Mouse (Mus musculus) midbrain, embryonic 14.5 days (tissue): ENCODE data around the gene Klhdc7b. TPM values are rescaled to one million over a fixed set of nuclear protein-coding genes. Genes with fewer than 3 reads are reported as not detected.
A peak's percentile ranks its signal among the peaks of the same experiment; 100 is the strongest.

ENCODE experiments used
- ATAC-seq: fragments of 200-750 bp; cut with Nextera tagmentation; 2 replicates; pipeline ENCODE4 v1.8.0; 2017; ENCODE audit warnings: moderate number of reproducible peaks, moderate library complexity; ENCODE audit not compliant: low FRiP score, low TSS enrichment
- DNase-seq: peaks from one replicate; pipeline ENCODE4 v3.0.0-alpha.2; 2015
- H3K27ac ChIP-seq: fragments of 300-500 bp; sonication (generic); replicated peaks from 2 replicates; pipeline ENCODE4 v1.5.1; 2014; ENCODE audit warnings: mild to moderate bottlenecking, low read depth, low read length, moderate library complexity
- H3K27me3 ChIP-seq: fragments of 300-500 bp; sonication (generic); 2 replicates; pipeline ENCODE4 v1.6.1; 2014; ENCODE audit warnings: low read length, control low read depth, mixed read lengths; ENCODE audit not compliant: control insufficient read depth, insufficient read depth
- H3K36me3 ChIP-seq: fragments of 300-500 bp; sonication (generic); 2 replicates; pipeline ENCODE4 v1.6.1; 2014; ENCODE audit warnings: low read length, control low read depth; ENCODE audit not compliant: control insufficient read depth, insufficient read depth
- H3K4me1 ChIP-seq: fragments of 300-500 bp; sonication (generic); 2 replicates; pipeline ENCODE4 v1.6.1; 2014; ENCODE audit warnings: mild to moderate bottlenecking, antibody characterized with exemption, low read length, control low read depth; ENCODE audit not compliant: control insufficient read depth, insufficient read depth
- H3K4me2 ChIP-seq: fragments of 300-500 bp; sonication (generic); 2 replicates; pipeline ENCODE4 v1.6.1; 2014; ENCODE audit warnings: mild to moderate bottlenecking, low read length, moderate library complexity
- H3K4me3 ChIP-seq: fragments of 300-500 bp; sonication (generic); replicated peaks from 2 replicates; pipeline ENCODE4 v1.5.1; 2014; ENCODE audit warnings: low read depth, low read length
- H3K9ac ChIP-seq: fragments of 300-500 bp; sonication (generic); replicated peaks from 2 replicates; pipeline ENCODE4 v1.6.1; 2014; ENCODE audit warnings: mild to moderate bottlenecking, low read length, moderate library complexity
- H3K9me3 ChIP-seq: fragments of 300-500 bp; sonication (generic); 2 replicates; pipeline ENCODE4 v1.6.1; 2016; ENCODE audit warnings: low read length, control low read depth, mixed read lengths; ENCODE audit not compliant: control insufficient read depth
- WGBS: fragments of 180-500 bp; shearing (Covaris S2); extraction: QIAGEN DNeasy Blood & Tissue Kit; methylation state at CpG from one replicate; pipeline ENCODE4 v1.1.7; 2014; 5-methylcytosine and 5-hydroxymethylcytosine counted together
- polyA plus RNA-seq: library from polyadenylated mRNA; unstranded; fragments of >200 nt; fragmentation: Nextera tagmentation; extraction: Ambion mirVana; gene quantifications from 2 replicates; pipeline ENCODE4 v1.2.1, GENCODE M21; 2014

Gene Klhdc7b
- polyA plus RNA-seq, 1 experiment from 2014 or later = not detected

DNA sequence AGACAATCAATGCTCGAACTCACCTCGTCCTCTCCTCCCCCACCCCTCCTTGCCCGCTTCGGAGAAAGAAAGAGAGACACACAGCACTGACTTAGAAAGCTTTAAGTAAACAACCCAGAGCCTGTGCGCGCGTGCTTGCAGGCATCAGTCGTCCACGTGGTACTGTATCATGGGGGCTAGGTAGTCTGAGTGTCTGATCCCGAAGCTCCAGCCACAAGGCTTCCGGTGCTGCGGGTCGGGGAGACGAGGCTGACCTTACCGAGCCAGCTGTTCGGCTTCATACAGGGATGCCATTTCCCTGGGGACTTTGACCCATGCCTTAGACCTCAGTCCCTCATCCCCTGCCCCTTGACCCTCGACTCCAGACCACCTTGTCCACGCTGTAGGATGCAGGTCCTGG, 7.4 kb upstream of the Klhdc7b start:
- Histone ChIP-seq H3K4me2 (no peak overlapping the region), H3K4me3 (no peak overlapping the region), H3K36me3 (peaks cover 4% of the 10 kb centered on the region)

DNA sequence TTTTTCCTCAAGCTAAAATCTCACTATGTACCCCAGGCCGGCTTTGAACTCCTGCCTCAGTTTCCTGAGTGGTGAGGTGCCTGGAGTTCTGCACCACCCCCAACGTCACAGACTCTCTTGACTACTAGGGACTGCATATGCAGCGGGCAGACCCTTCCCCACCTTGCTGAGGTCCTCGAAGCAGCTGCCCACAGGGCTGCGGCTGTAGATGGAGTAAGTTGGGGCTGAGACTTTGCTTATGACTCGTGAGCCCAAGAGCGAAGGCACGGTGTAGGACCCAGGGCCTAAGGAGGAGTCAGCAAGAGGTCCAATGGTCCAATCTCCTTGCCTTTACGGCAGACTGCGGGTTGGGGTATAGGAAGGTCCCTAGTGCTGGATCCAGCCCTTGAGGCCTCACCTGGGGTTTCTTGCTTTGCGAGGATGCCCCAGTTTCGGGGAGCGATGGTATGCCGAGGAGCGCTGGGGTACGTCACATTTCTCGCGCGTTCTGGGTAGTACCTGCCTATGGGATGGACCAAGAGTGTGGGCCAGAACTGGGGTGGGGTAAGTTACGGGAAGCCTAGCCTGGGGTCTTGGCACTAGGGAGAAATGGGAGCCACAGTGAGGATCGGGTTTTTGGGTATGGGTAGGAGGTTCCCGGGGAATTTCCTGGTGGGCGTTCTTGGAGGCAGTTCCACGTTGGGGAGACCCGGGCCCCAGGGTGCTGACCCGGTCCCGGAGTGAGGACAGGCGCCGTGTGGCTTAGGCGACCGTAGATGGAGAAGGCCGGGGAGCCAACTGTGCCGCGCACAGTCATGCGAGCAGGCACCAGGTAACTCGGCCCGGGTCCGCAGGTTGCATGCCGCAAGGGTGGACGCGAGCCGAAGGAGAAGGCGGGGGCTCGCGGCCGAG, 6.5 kb upstream of the Klhdc7b start:
- Histone ChIP-seq H3K9ac (peak overlapping the region; percentile 48), H3K4me1 (peaks cover 13% of the 10 kb centered on the region), H3K36me3 (no peaks in the 10 kb centered on the region), H3K4me3 (peak overlapping the region; percentile 34), H3K9me3 (no peaks in the 10 kb centered on the region), H3K4me2 (peak overlapping the region; percentile 59), H3K27ac (no peak overlapping the region), H3K27me3 (peaks cover 42% of the 10 kb centered on the region)
- WGBS = 13% methylated on average over 46 of the region's 46 CpGs
- ATAC-seq (no peak), DNase-seq (peak; percentile 29)

More for the DNA sequence above, 7.4 kb upstream of the Klhdc7b start:
- WGBS = 6% methylated on average over 18 of the region's 18 CpGs
- no peak overlapping the region for H3K27ac ChIP-seq
- peaks cover 42% of the 10 kb centered on the region for H3K27me3 ChIP-seq
- ATAC-seq = no peak
- peaks cover 19% of the 10 kb centered on the region for H3K4me1 ChIP-seq
- DNase-seq = no peak
- H3K9ac ChIP-seq = no peak overlapping the region
- H3K9me3 ChIP-seq = no peaks in the 10 kb centered on the region

DNA sequence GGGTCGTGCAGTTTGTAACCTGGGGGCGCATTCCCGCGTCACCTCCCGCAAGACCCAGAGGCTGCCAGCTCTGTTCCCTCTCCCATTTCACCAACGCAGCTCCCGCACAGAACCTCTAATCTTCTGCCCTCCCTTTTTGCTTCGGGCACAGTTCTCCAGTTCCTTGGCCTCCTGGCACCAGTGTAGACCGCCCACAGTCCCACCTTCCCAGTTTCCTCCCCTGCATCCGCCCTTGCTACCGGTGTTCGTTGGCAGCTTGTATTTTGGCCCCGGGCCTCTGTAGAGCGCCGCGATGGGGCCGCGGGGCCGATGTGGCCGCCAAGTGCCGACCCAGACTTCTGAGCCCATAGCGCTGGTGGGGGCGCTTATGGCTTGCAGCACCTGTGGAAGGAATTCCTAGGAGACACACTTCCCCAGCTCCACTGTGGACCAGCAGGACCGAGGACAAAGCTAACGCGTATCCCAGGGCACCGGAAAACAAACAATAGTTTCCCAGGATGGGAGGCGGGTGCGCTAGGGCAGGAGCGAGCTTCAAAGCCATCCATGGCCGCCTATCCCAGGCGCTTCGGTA, 5.8 kb upstream of the Klhdc7b start, which contains the start of gene Odf3b:
TSS of gene Odf3b (minus strand) at position 452 of the 571 bp plus-strand sequence.
- Histone ChIP-seq H3K4me2 (peak within 1 kb of the TSS; percentile 59), H3K36me3 (no peaks in the 10 kb centered on the region), H3K9me3 (no peaks in the 10 kb centered on the region), H3K27ac (no peak within 1 kb of the TSS), H3K4me3 (peak within 1 kb of the TSS; percentile 34), H3K27me3 (peaks cover 42% of the 10 kb centered on the region), H3K4me1 (peaks cover 13% of the 10 kb centered on the region), H3K9ac (peak within 1 kb of the TSS; percentile 48)
- DNase-seq (peak; percentile 43), ATAC-seq (no peak)
- WGBS = under 1% methylated on average over 33 of the region's 33 CpGs

DNA sequence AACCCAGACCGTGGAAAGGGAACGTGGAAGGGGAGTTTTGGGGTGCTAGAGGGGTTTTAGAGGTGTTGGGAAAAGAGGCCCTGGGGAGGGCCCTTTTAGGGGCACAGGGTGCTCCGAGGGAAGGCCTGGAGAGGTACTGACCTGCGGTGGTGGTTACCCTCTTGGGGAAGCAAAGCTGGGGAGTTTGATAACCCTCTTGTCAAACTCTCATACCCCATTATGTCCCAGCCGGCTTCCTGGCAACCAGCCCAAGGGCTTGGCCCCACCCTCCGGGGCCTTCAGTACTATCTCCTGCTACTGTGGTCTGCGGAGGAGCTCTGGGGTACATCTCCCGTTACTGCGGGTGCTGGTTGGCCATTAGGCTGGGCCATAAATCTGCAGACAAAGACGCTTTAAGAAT, 5.3 kb upstream of the Klhdc7b start:
- Histone ChIP-seq H3K4me3 (peak overlapping the region; percentile 34; the same call in 1 of the 2 replicates), H3K27ac (no peak overlapping the region), H3K4me1 (peaks cover 10% of the 10 kb centered on the region), H3K27me3 (peaks cover 42% of the 10 kb centered on the region), H3K4me2 (peak overlapping the region; percentile 59), H3K9me3 (no peaks in the 10 kb centered on the region), H3K9ac (peak overlapping the region; percentile 48; the same call in 1 of the 2 replicates), H3K36me3 (no peaks in the 10 kb centered on the region)
- 12% methylated on average over 10 of the region's 10 CpGs for WGBS
- DNase-seq (no peak), ATAC-seq (no peak)

DNA sequence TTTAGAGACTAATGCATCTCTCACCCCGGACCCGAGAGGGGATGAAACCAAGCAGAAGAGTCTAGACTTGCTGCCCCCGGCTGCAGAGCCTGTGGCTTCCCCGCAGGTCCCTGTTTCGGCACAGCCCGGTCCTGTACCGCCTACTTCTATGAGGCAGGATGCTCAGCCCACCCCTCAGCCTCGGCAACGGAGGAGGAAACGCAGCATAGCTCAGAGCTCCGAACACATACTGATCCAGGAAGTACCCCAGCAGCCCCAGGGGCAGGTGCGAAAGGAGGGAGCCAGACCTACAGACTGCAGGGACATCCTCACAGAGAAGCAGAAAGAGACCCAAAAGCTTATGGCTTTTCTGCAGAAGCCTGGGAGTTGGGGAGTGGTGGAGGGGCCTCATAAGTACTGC, 2.4 kb downstream of the Klhdc7b start:
- H3K27me3 ChIP-seq = no peaks in the 10 kb centered on the region
- no peak overlapping the region for H3K4me2 ChIP-seq
- no peak overlapping the region for H3K9ac ChIP-seq
- 54% methylated on average over 12 of the region's 12 CpGs for WGBS
- no peaks in the 10 kb centered on the region for H3K36me3 ChIP-seq
- no peak overlapping the region for H3K4me3 ChIP-seq
- H3K27ac ChIP-seq = no peak overlapping the region
- H3K9me3 ChIP-seq = no peaks in the 10 kb centered on the region
- H3K4me1 ChIP-seq = no peaks in the 10 kb centered on the region
- DNase-seq = no peak
- no peak for ATAC-seq

DNA sequence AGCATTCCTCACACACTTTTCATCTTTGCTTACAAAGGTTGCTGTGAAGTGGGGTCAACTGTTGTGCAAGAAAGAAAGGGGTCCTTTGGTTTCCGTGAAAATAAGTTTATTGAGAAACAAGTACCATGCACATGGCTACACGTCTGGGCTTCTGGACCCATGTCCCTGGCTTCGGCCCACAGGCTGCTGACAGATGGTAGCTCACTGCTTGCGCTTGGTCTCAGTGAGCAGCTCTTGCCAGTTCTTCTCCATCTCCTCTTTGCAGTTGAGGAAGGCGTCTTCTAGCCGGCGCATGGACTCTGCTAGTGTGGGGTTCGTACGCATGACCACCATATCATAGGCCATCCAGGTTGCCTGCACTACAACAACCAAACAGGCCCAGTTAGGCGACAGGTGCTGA, 5.4 kb downstream of the Klhdc7b start:
- ATAC-seq (no peak), DNase-seq (no peak)
- 91% methylated on average over 10 of the region's 10 CpGs for WGBS

DNA sequence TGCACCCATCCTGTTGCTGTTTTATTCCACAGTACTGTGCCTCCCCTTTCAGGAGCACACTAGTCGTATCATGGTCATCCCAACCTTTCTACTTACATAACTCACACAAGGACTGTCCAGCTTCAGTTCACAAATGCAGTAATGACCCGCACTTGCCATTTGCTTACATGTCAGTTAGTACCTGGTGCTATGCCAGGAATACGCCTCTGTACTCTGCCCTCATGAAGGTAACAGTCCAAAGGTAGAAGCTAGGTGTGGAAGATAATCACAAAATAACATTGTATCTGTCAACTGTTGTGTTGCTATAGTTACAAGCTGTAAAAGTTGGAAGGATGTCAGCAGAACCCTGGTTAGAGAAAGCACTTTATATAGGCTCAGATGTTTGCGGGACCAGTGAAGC, 12.2 kb downstream of the Klhdc7b start:
- DNase-seq = no peak
- H3K4me3 ChIP-seq = no peak overlapping the region

More for the DNA sequence above, 5.4 kb downstream of the Klhdc7b start:
- Histone ChIP-seq H3K9ac (no peak overlapping the region), H3K27ac (no peak overlapping the region), H3K4me1 (no peaks in the 10 kb centered on the region), H3K4me3 (no peak overlapping the region), H3K9me3 (no peaks in the 10 kb centered on the region), H3K4me2 (no peak overlapping the region), H3K36me3 (no peaks in the 10 kb centered on the region), H3K27me3 (no peaks in the 10 kb centered on the region)

DNA sequence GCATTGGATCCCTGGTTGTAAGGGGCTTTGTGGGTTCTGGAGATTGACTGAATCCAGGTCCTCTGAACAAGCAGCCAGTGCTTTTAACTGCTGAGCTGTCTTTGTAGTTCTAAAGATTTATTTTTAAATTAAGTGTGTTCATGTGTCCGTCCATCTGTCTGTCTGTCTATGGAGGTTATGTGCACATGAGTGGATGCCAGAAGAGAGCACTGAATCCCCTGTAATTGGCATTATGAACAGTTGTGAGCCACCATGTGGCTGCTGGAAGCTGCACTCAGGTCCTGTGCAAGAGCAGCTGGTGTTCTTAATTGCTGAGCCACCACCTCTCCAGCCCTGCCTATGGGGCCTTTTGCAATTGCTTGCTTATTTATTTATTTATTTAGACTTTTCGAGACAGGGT, 13.4 kb downstream of the Klhdc7b start:
- no peaks in the 10 kb centered on the region for H3K27me3 ChIP-seq
- no peaks in the 10 kb centered on the region for H3K4me1 ChIP-seq
- H3K4me3 ChIP-seq = no peak overlapping the region
- DNase-seq = no peak
- H3K9me3 ChIP-seq = no peaks in the 10 kb centered on the region
- H3K27ac ChIP-seq = no peak overlapping the region
- no peak for ATAC-seq
- WGBS = 80% methylated on average over 2 of the region's 2 CpGs
- no peak overlapping the region for H3K4me2 ChIP-seq
- H3K9ac ChIP-seq = no peak overlapping the region
- H3K36me3 ChIP-seq = no peaks in the 10 kb centered on the region

More for the DNA sequence above, 12.2 kb downstream of the Klhdc7b start:
- Histone ChIP-seq H3K9me3 (no peaks in the 10 kb centered on the region), H3K4me2 (no peak overlapping the region), H3K36me3 (no peaks in the 10 kb centered on the region), H3K9ac (no peak overlapping the region), H3K27ac (no peak overlapping the region), H3K27me3 (no peaks in the 10 kb centered on the region), H3K4me1 (no peaks in the 10 kb centered on the region)
- WGBS = 92% methylated on average over 4 of the region's 4 CpGs
- no peak for ATAC-seq
